Mouse (Mus musculus): ENCODE data around the gene Lhx8.

The Lhx8 gene

DNA sequence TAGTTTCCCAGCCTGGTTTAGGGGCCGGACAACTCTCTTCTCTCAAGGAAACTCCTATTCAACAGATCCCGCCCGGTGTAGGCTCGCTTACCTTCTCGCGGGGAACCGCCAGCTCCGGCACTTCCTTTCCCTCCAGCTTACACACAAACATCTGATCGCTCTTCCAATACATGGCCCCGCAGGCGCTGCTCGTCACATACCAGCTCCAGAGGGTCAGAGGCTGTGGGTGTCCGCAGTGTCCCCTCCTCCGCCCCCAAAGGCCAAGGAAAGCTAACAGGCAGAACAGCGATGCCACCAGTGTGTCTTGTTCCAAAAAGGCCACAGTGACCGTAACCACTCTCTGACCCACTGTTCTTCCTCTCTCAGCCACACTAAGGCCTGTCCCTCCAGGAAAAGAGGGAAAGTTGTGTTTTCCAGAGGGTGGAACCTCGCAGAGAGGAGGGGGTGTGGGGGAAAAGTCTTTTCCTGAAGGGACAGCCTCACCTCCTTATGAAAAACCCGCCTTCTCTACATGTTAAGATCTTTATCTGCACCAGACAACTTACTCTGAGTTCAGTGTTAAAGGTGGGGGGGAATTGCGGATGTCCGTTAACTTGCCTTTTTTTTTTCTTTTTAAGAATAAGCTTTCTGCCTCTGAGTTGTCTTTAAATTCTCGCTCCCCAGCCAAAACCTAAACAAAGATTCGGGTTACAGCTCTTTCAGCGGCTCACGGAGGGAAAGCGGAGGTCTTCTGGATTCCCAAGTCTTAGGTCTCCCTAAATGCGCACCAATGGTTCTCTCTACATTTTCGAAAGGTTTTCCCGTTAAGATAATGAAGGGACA lies at the start of gene Lhx8:
TSS of gene Lhx8 (minus strand) at position 479 of the 822 bp plus-strand sequence.
- peak; percentile 48 for DNase-seq (ENCODE audit: low read depth, low spot score)

GRCm38 (mm10) chr3:154373536-154373935 lies 43.1 kb upstream of the Lhx8 start:
- DNase-seq (ENCODE audit: low read depth, low spot score): no peak

DNA sequence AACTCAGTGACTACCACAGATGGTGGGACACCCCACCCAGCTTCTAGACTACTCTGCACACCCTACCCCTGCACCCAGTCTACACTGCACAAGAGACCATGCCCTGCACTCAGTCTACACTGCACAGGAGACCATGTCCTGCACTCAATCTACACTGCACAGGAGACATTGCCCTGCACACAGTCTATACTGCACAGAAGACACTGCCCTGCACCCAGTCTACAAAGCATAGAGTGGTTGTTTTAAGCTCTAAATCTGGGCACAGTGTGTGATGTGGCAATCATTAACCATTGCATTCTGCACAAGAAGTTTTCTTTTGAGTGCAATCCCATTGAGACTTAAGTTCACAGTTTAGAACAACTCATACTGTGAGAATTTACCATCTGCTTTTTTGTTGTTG lies 42.2 kb upstream of the Lhx8 start:
- no peak for DNase-seq (ENCODE audit: low read depth, low spot score)

DNA sequence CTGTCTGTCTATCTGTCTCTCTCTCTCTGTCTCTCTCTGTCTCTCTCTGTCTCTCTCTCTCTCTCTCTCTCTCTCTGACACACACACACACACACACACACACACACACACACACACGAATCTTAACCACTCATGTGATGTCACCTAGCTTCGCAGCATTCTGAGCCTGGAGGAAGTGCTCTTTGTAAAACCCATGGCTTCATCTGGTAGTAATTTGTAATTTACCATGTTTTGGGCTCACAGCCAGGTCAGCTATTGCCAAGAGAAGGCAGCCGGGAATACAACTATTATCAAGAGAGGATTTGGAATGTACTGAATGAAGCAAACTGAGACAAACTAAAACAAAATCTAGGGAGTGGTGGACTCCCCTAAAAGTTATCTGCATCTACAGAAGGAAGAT lies 36.9 kb upstream of the Lhx8 start:
- DNase-seq (ENCODE audit: low read depth, low spot score): no peak

DNA sequence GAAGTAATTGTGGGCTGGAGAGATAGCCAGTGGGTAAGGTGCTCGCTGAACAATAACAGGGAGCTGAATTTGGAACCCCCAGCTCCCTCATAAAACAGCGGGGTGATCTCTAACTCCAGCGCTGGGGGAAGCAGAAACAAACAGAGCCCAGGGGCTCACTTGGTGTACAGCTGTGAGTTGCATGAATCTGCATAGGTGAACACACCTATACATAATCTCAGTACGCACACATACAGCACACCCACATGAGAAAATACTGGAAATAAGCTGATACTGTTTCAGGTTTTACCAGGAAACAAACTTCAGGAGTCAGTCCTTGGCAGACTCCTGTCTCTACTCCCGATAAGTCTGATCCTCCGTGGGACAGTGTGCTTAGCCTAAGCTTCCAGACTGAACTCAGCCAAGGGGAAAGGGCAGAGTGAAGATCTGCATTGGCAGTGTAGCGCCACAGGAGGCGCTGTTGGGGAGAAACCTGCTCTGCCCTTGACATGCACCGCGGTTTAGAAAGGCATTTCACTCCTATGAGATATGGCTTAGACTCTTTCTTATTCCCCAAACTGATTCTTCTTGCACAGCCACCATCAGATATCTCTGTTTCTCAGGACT lies 34.2 kb upstream of the Lhx8 start:
- peak; percentile 80 for DNase-seq (ENCODE audit: low read depth, low spot score)

- no peak for DNase-seq (ENCODE audit: low read depth, low spot score)
Observed at GRCm38 (mm10) chr3:154363507-154363906, 33.0 kb upstream of the Lhx8 start.

GRCm38 (mm10) chr3:154359231-154359630 lies 28.8 kb upstream of the Lhx8 start:
- no peak for DNase-seq (ENCODE audit: low read depth, low spot score)

DNA sequence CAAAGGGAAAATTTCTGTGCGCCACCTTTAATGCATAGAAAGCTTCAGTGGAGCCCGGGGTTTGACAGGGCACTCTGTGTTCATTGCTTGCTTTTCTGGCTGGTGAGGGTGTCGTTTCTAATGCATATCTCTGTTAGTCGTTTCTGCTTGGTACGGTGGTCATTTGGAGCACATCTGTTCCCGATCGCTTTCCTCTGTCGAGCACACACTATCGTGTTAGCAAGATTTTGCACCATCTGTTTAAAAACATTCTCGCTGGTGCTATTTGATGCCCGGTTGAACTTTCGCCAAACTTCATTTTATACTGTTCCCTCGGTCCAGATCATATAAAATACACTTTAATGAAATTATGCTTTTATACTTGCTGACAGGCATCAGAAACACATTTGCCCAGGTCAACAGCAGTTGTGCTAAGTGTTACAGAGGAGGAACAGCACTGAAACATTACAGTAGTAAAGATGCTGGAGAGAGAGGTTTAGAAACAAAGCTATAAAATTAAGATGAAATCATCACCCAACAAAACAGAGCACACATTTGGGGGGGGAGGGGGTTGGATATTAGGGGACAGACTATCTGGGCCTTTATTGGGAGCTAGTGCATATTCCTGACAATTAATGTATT lies 9.9 kb upstream of the Lhx8 start:
- no peak for DNase-seq (ENCODE audit: low read depth, low spot score)

- DNase-seq (ENCODE audit: low read depth, low spot score): no peak
Observed at GRCm38 (mm10) chr3:154339649-154340260, 9.3 kb upstream of the Lhx8 start.

- no peak for DNase-seq (ENCODE audit: low read depth, low spot score)
Observed at GRCm38 (mm10) chr3:154334806-154335205, 4.3 kb upstream of the Lhx8 start.

GRCm38 (mm10) chr3:154333401-154333999 lies 3.0 kb upstream of the Lhx8 start:
- DNase-seq (ENCODE audit: low read depth, low spot score): no peak

DNA sequence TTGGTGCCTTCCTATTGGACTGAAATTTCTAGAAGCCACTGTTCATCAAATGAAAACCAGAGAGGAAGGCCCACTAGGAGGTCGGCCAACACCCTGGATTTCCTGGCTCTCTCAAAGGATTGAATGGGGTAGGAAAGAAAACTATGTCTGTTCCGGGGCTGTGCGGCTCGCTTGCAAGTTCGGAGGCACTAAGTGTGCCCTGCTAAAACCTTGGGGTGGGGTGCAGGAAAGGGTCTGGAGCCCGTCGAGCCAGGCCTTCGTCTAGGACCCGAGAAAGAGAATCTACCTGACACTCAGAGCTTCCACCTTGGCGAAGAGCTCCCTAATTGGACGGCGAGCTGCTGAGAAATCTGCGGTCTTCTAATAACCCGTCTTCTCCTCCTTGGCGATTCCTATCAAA lies 2.5 kb upstream of the Lhx8 start:
- DNase-seq (ENCODE audit: low read depth, low spot score): no peak

DNA sequence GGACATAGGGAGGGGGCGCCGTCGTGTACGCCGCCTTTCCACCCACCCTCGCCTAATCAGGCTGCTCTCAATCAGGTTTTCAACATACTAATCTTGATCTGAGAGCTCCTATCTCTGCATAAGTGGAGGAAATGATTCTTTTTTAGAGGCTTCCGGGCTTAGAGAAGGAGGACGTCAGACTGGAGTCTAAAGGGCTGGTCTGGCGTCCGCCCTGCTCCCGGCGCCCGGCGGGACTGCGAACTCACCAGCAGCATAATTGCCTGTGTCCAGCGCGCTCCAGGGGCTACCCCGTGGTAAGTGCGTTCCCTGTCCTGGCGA lies 1.7 kb upstream of the Lhx8 start:
- DNase-seq (ENCODE audit: low read depth, low spot score): peak; percentile 42

GRCm38 (mm10) chr3:154331506-154332212 lies 1.2 kb upstream of the Lhx8 start:
- DNase-seq (ENCODE audit: low read depth, low spot score): no peak

DNA sequence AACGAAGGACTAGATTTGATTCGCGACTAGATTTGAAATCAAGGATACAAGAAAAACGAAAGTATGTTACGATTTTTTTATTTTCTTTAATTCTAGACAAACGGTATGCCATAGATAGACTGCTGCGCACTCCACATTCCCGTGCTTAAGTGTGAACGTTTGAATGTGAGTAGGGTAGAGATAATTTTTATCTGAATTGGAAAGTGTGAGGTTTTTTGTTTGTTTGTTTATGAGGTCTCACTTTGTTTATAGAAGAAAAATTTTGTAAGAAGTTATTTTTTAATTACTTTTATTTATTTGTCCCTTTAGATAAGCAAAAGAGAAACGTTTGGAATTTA lies 513 bp upstream of the Lhx8 start:
- no peak for DNase-seq (ENCODE audit: low read depth, low spot score)

DNA sequence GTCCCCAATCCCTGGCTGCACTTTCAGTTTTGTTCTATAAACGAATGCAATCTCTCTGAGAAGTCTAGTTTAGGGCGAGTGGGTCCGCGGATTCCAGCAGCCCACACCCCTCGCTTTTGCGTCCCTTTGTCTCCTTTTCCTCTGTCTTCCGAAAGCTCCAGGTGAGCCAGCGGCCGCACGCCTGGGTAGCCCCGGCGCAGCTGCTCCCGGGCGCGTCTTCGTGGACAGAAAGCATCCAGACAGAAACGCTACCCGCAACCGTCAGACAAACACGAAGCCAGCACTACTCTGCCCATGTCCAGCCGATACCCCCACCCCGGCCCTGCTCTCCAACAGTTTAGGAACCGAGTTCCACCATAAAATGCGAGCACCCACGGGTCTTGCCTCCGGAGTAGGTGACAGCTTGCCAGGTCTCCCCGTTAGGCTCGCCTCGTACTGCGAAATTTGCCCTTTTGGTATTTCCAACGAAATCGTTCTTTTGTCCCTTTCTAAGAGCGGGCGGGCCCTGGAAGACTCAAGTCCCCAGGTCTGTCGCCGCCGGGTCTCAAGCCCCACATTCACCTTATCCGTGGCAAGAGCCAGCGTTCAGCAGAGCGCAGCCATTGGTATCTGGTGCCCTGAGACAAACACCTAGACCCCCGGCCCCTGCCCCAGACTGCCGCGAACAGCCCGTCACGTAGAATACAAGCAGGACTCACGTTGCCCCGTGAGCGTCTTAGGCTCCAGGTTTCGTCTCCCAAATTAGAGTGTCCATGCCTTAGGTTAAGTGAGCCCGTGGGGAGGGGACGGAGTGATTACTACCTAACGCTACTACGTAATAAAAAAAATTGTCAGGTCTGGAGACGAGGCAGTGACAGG lies 907 bp downstream of the Lhx8 start:
- DNase-seq (ENCODE audit: low read depth, low spot score): no peak

- DNase-seq (ENCODE audit: low read depth, low spot score): no peak
Observed at GRCm38 (mm10) chr3:154328721-154329322, 1.6 kb downstream of the Lhx8 start.

- peak; percentile 74 for DNase-seq (ENCODE audit: low read depth, low spot score)
Observed at GRCm38 (mm10) chr3:154327883-154328720, 2.4 kb downstream of the Lhx8 start.

- DNase-seq (ENCODE audit: low read depth, low spot score): no peak
Observed at GRCm38 (mm10) chr3:154327110-154327882, 3.2 kb downstream of the Lhx8 start.
